Mouse (Mus musculus) ES-Bruce4 (cell line): ENCODE measurements around the gene Dtx1. TPM values are rescaled to one million over a fixed set of nuclear protein-coding genes. Genes with fewer than 3 reads are reported as not detected.

Experiments
- H3K27ac ChIP-seq: 2 replicates; pipeline ENCODE4 v1.5.1; 2012; ENCODE audit warnings: low read length, inconsistent platforms; ENCODE audit not compliant: insufficient read depth
- H3K27me3 ChIP-seq: 2 replicates; pipeline ENCODE4 v1.6.1; 2012; ENCODE audit warnings: mild to moderate bottlenecking, low read length, inconsistent platforms; ENCODE audit not compliant: control insufficient read depth, poor library complexity, insufficient read depth, severe bottlenecking
- H3K36me3 ChIP-seq: 2 replicates; pipeline ENCODE4 v1.6.1; 2012; ENCODE audit warnings: inconsistent platforms, mild to moderate bottlenecking, low read length, moderate library complexity; ENCODE audit not compliant: control insufficient read depth, poor library complexity, insufficient read depth, severe bottlenecking
- H3K4me1 ChIP-seq: one replicate; pipeline ENCODE4 v1.8.1; 2011; ENCODE audit warnings: low read length; ENCODE audit not compliant: control insufficient read depth, insufficient read depth
- H3K4me3 ChIP-seq: 2 replicates; pipeline ENCODE4 v1.5.1; 2011; ENCODE audit warnings: low read depth, mild to moderate bottlenecking, low read length
- H3K9ac ChIP-seq: 2 replicates; pipeline ENCODE4 v1.6.1; 2012; ENCODE audit warnings: low read depth, mild to moderate bottlenecking, inconsistent platforms; ENCODE audit not compliant: poor library complexity, severe bottlenecking
- H3K9me3 ChIP-seq: replicated peaks from 2 replicates; pipeline ENCODE4 v1.6.1; 2012; ENCODE audit warnings: mild to moderate bottlenecking, low read length, inconsistent platforms; ENCODE audit not compliant: control insufficient read depth, poor library complexity, insufficient read depth, severe bottlenecking
- CTCF ChIP-seq: IDR thresholded peaks from one replicate; pipeline ENCODE4 v1.8.1; 2011; ENCODE audit warnings: low read depth, low read length
- EP300 ChIP-seq: IDR thresholded peaks from 2 replicates; pipeline ENCODE4 v1.6.1; 2011; ENCODE audit warnings: low read depth, low read length; ENCODE audit not compliant: insufficient read depth
- POLR2A ChIP-seq: IDR thresholded peaks from one replicate; pipeline ENCODE4 v1.8.1; 2011; ENCODE audit warnings: low read length; ENCODE audit not compliant: insufficient read depth
- polyA plus RNA-seq: library from polyadenylated mRNA; stranded (reverse); fragments of >200 nt; gene quantifications from 2 replicates; pipeline ENCODE4 v1.2.4, GENCODE M21; 2011; ENCODE audit warnings: low read depth; ENCODE audit not compliant: missing spikeins, insufficient read depth, insufficient read length

Dtx1 gene
- polyA plus RNA-seq, 1 experiment, result 19.1 TPM

DNA sequence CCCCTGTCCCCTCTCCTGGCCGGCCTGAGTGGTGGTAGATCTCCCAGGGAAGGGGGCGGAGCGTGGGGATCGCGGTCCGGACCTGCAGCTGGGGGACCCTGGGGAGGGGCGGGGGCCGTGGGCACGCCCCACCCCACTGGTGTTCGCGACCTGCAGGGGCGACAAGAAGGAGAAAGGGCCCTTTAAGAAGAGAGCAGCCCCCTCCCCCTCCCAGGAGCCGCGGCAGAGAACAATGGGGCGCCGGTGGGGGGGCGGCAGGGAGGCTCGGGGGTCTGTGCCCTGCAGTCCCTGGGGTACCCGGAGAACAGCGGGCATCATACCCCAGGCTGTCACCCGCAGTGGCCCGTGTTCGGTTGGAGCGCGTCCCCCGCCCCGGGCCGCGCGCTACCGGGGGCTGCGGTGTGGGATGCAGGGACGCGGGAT lies 890 bp downstream of the Dtx1 start:
- no peak for TF ChIP-seq POLR2A
- TF ChIP-seq CTCF, result no peak
- TF ChIP-seq EP300, result no peak
- H3K9ac ChIP-seq, result 0 out of 2 replicates have a peak overlapping the region, but pooled peaks have one; percentile 5
- H3K4me1 ChIP-seq, result peaks cover 5% of the 10 kb centered on the region
- peak overlapping the region; percentile 59 for H3K4me3 ChIP-seq
- no peaks in the 10 kb centered on the region for H3K9me3 ChIP-seq
- no peaks in the 10 kb centered on the region for H3K36me3 ChIP-seq
- H3K27ac ChIP-seq, result no peak overlapping the region
- H3K27me3 ChIP-seq, result peaks cover 4% of the 10 kb centered on the region; the same call in 1 of the 2 replicates

DNA sequence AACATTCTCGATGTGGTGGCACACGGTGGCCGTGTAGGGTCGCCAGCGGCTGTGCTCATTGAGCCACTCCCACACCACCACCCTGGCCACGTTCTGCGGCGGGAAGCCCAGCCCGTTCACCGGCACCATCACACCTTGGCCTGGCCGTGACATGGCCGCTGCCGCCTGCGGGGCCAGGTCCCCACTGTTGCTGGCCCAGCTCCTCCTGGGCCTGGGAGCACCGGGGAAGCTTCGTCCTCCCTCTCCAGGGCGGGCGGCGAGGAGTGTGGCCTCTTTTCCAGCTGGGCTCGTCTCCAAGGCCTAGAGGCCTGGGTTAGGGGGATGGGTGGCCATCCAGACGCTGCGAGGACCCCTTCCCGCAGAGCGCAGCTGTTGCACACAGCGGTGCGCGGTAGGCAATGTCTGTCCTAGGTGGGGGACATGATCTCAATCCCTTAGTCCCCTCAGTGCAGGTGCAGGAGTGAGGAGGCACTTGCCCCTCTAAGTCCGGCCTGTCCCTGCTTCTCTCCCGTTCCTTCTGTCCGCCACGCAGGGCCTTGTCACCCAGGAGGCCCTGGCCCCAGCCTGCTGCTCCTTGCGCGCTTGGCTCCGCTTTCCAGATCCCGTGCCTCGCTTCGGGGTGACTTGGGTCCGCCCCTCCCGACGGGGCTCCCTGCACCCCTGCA lies 1.4 kb downstream of the Dtx1 start:
- H3K4me3 ChIP-seq, result peak overlapping the region; percentile 59
- no peaks in the 10 kb centered on the region for H3K9me3 ChIP-seq
- H3K9ac ChIP-seq, result peak overlapping the region; percentile 17; the same call in 1 of the 2 replicates
- no peaks in the 10 kb centered on the region for H3K36me3 ChIP-seq
- TF ChIP-seq CTCF (no peak), POLR2A (no peak), EP300 (no peak)
- no peak overlapping the region for H3K27ac ChIP-seq
- H3K27me3 ChIP-seq, result peaks cover 4% of the 10 kb centered on the region; the same call in 1 of the 2 replicates
- H3K4me1 ChIP-seq, result peaks cover 9% of the 10 kb centered on the region

DNA sequence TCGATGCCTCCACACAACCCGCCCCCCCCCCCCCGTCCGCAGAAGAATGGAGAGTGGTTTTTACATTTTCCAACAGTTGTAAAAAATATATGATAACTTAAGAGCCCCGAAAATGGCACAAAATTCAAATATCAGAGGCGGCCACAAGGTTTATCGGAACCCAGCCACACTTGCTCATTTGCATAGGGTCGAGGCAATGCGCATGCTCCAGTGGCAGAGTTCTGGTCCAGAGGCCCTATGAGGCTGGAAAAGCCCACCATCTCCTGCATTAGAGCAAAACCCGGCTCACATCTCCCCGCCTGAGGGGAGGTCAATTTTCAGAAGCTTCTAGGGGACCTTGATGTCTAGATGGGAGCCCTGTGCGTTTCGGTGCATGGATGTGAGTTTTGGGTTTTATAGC lies 4.8 kb downstream of the Dtx1 start:
- no peak for TF ChIP-seq POLR2A
- no peak for TF ChIP-seq EP300
- no peak for TF ChIP-seq CTCF
- H3K4me3 ChIP-seq, result no peak overlapping the region
- H3K27me3 ChIP-seq, result peaks cover 4% of the 10 kb centered on the region; the same call in 1 of the 2 replicates
- no peaks in the 10 kb centered on the region for H3K9me3 ChIP-seq
- no peak overlapping the region for H3K27ac ChIP-seq
- peak overlapping the region; percentile 12; the same call in 1 of the 2 replicates for H3K9ac ChIP-seq
- H3K36me3 ChIP-seq, result no peaks in the 10 kb centered on the region
- H3K4me1 ChIP-seq, result peaks cover 12% of the 10 kb centered on the region

DNA sequence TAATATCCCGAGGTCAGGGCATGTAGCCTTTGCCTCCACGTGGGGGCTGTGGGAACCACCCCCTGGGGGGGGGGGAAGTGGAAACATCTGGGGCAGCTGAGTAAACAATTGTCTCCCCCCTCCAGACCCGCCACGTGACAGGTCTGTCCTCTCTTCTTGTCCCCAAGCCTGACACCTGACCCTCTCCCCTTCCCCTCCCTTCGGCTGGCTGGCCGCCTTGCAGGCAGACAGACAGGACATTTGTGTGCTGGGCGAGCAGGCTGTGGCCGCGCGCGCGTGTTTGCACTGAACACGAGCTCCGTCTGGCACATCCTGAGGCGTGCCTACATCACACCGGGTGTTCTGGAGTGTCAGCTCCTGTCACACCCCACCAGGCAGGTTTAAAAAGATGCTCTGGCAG lies 5.2 kb downstream of the Dtx1 start:
- Histone ChIP-seq H3K4me1 (peaks cover 12% of the 10 kb centered on the region), H3K4me3 (peak overlapping the region; percentile 16; the same call in 1 of the 2 replicates), H3K9ac (peak overlapping the region; percentile 3; the same call in 1 of the 2 replicates), H3K9me3 (no peaks in the 10 kb centered on the region), H3K27me3 (peaks cover 4% of the 10 kb centered on the region; the same call in 1 of the 2 replicates), H3K36me3 (no peaks in the 10 kb centered on the region), H3K27ac (no peak overlapping the region)
- TF ChIP-seq EP300 (peak; percentile 84), CTCF (no peak), POLR2A (no peak)

DNA sequence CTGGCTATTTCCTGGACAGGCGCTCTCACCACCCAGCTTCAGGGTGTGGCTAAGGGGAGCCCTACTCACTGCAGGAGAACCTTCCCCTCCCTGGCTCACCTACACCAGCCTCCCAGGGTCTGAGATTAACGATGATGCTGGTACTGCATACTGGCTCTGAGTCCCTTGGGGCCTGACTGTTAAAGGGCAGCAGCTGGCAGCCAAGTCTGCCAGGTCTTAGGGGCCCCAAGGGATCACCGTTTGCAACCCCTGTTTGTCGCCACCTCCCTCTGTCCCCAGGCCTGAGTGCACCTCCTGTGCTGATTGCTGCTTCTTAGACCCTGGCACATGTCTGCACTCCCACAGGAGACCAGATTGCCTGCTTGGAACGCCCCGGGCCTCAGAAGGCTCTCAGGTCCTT lies 7.3 kb downstream of the Dtx1 start:
- no peaks in the 10 kb centered on the region for H3K36me3 ChIP-seq
- no peak overlapping the region for H3K27ac ChIP-seq
- peaks cover 15% of the 10 kb centered on the region for H3K4me1 ChIP-seq
- H3K4me3 ChIP-seq, result no peak overlapping the region
- no peak for TF ChIP-seq POLR2A
- TF ChIP-seq CTCF, result no peak
- no peak for TF ChIP-seq EP300
- H3K9me3 ChIP-seq, result no peaks in the 10 kb centered on the region
- H3K9ac ChIP-seq, result no peak overlapping the region
- H3K27me3 ChIP-seq, result no peaks in the 10 kb centered on the region

DNA sequence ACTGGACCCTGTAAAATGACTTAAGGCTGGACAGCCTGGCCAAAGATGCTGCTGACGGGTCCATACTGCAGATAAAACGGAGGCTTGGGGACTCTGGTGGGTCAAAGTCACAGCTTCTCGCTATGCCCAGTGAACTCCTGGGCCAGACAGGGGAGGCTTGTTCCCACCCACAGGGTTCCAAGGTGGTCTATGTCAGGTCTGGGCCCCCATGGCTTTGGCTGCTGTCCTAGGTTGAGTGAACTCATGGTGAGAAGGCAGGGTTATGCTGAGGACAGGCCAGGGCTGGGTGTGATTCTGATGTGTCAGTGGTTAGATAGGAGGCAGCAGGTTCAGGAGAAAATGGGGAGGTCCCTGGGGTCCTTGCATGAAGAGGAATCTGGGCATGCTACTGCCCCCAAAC lies 8.1 kb downstream of the Dtx1 start:
- peaks cover 15% of the 10 kb centered on the region for H3K4me1 ChIP-seq
- H3K4me3 ChIP-seq, result no peak overlapping the region
- no peak overlapping the region for H3K27ac ChIP-seq
- no peaks in the 10 kb centered on the region for H3K27me3 ChIP-seq
- no peak overlapping the region for H3K9ac ChIP-seq
- TF ChIP-seq POLR2A, result no peak
- TF ChIP-seq CTCF, result no peak
- no peak for TF ChIP-seq EP300
- H3K36me3 ChIP-seq, result no peaks in the 10 kb centered on the region
- no peaks in the 10 kb centered on the region for H3K9me3 ChIP-seq
